Mouse (Mus musculus) stomach, postnatal 0 days (tissue): ENCODE measurements around the gene Krt13. TPM values are rescaled to one million over a fixed set of nuclear protein-coding genes. Genes with fewer than 3 reads are reported as not detected.
A peak's percentile ranks its signal among the peaks of the same experiment; 100 is the strongest.

Experiments
- ATAC-seq: fragments of 200-750 bp; cut with Nextera tagmentation; 2 replicates; pipeline ENCODE4 v1.8.0; 2017; ENCODE audit not compliant: low FRiP score, low TSS enrichment
- DNase-seq: peaks from one replicate; pipeline ENCODE4 v3.0.0-alpha.2; 2016; ENCODE audit warnings: low spot score
- H3K27ac ChIP-seq: fragments of 300-500 bp; sonication (generic); replicated peaks from 2 replicates; pipeline ENCODE4 v1.5.1; 2014; ENCODE audit warnings: mild to moderate bottlenecking, control low read depth
- H3K27me3 ChIP-seq: fragments of 300-500 bp; sonication (generic); 2 replicates; pipeline ENCODE4 v1.6.1; 2014; ENCODE audit warnings: low read length; ENCODE audit not compliant: control insufficient read depth, insufficient read depth
- H3K36me3 ChIP-seq: fragments of 300-500 bp; sonication (generic); 2 replicates; pipeline ENCODE4 v1.6.1; 2014; ENCODE audit warnings: low read length, mixed read lengths; ENCODE audit not compliant: control insufficient read depth, insufficient read depth
- H3K4me1 ChIP-seq: fragments of 300-500 bp; sonication (generic); replicated peaks from 2 replicates; pipeline ENCODE4 v1.6.1; 2014; ENCODE audit warnings: antibody characterized with exemption; ENCODE audit not compliant: control insufficient read depth, insufficient read depth
- H3K4me2 ChIP-seq: fragments of 300-500 bp; sonication (generic); replicated peaks from 2 replicates; pipeline ENCODE4 v1.6.1; 2014; ENCODE audit warnings: low read depth, mild to moderate bottlenecking, control low read depth, moderate library complexity
- H3K4me3 ChIP-seq: fragments of 300-500 bp; sonication (generic); 2 replicates; pipeline ENCODE4 v1.5.1; 2014; ENCODE audit warnings: low read depth, low read length, control low read depth
- H3K9ac ChIP-seq: fragments of 300-500 bp; sonication (generic); 2 replicates; pipeline ENCODE4 v1.6.1; 2014; ENCODE audit warnings: mild to moderate bottlenecking, low read length, control low read depth, mixed read lengths
- H3K9me3 ChIP-seq: fragments of 300-500 bp; sonication (generic); 2 replicates; pipeline ENCODE4 v1.6.1; 2016; ENCODE audit warnings: low read length; ENCODE audit not compliant: control insufficient read depth
- CTCF ChIP-seq: IDR thresholded peaks from 2 replicates; pipeline ENCODE4 v1.5.1; 2016; ENCODE audit warnings: antibody characterized with exemption, low read depth, mild to moderate bottlenecking, moderate library complexity
- EP300 ChIP-seq: optimal IDR thresholded peaks from 2 replicates; pipeline ENCODE3; 2016; ENCODE audit warnings: antibody characterized with exemption
- WGBS: fragments of 180-500 bp; shearing (Covaris S2); extraction: QIAGEN DNeasy Blood & Tissue Kit; methylation state at CpG from one replicate; pipeline ENCODE4 v1.1.7; 2014; 5-methylcytosine and 5-hydroxymethylcytosine counted together
- polyA plus RNA-seq: library from polyadenylated mRNA; unstranded; fragments of >200 nt; fragmentation: Nextera tagmentation; extraction: Ambion mirVana; gene quantifications from 2 replicates; pipeline ENCODE4 v1.2.1, GENCODE M21; 2015

Krt13 gene
- polyA plus RNA-seq, 1 experiment from 2014 or later, result 2,802 TPM

DNA sequence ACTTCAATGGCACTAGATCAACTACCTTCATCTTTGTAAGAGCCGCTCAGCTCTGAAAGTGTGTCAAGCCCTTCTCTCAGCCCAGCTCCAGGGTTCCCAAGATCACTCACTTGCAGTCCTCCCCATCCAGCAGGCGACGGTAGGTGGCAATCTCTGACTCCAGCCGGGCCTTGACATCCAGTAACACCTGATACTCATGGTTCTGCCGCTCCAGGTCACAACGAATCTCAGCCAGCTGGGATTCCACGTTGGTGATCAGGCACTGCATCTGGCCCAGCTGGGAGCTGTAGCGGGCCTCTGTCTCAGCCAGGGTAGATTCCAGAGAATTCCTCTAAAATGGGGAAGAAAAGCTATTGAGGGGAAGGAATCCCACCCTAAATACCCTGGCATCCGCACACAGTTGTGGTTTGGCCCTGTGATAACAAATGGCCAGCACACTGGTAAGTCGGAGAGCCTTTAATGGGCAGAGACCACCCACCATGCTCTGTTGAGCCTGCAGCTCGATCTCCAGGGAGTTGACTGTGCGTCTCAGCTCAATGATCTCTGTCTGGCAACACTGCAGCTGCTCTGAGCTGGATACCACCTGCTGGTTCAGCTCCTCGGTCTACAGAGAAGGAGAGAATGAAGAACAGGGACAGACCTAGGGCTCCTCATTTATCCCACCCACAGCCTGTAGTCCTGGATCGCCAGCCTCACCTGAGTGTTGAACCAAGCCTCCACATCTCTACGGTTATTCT, 18.5 kb downstream of the Krt13 start:
- no peak overlapping the region for H3K4me3 ChIP-seq
- no peak overlapping the region for H3K4me2 ChIP-seq
- TF ChIP-seq EP300 (no peak), CTCF (0 out of 2 replicates have a peak, but pooled peaks have one; percentile 12)
- H3K4me1 ChIP-seq, result 0 out of 2 replicates have a peak, but pooled peaks cover 2% of the 10 kb centered on the region
- H3K36me3 ChIP-seq, result no peaks in the 10 kb centered on the region
- H3K9me3 ChIP-seq, result no peaks in the 10 kb centered on the region
- DNase-seq (no peak), ATAC-seq (no peak)
- WGBS, result 63% methylated on average over 15 of the region's 15 CpGs
- no peak overlapping the region for H3K27ac ChIP-seq
- H3K27me3 ChIP-seq, result no peaks in the 10 kb centered on the region
- H3K9ac ChIP-seq, result no peak overlapping the region

DNA sequence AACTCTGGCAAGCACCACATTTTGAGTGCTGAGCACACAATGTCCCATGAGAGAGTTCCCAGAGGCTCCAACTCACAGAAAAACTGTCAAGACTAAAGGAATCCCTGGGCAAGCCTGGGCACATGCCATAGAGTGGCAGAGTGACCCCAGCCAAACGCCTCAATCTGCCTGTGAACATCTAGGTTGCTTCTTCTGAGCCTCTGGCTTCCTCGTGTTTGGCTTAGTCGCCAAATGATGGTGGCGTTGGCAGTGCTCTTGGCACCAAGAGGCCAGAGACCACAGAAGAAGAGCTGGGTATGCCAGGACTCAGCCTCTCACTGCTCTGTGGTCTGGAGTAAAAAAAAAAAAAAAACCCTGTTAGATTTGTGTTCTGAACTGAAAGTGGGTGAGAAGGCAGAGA, 21.0 kb downstream of the Krt13 start:
- H3K4me3 ChIP-seq, result no peak overlapping the region
- no peak for TF ChIP-seq CTCF
- no peak for TF ChIP-seq EP300
- ATAC-seq (no peak), DNase-seq (no peak)
- 0 out of 2 replicates have a peak, but pooled peaks cover 2% of the 10 kb centered on the region for H3K4me1 ChIP-seq
- no peaks in the 10 kb centered on the region for H3K9me3 ChIP-seq
- WGBS, result 83% methylated on average over 4 of the region's 4 CpGs
- H3K9ac ChIP-seq, result no peak overlapping the region
- no peaks in the 10 kb centered on the region for H3K36me3 ChIP-seq
- H3K4me2 ChIP-seq, result no peak overlapping the region
- no peaks in the 10 kb centered on the region for H3K27me3 ChIP-seq
- H3K27ac ChIP-seq, result peak overlapping the region; percentile 35; the same call in 1 of the 2 replicates

DNA sequence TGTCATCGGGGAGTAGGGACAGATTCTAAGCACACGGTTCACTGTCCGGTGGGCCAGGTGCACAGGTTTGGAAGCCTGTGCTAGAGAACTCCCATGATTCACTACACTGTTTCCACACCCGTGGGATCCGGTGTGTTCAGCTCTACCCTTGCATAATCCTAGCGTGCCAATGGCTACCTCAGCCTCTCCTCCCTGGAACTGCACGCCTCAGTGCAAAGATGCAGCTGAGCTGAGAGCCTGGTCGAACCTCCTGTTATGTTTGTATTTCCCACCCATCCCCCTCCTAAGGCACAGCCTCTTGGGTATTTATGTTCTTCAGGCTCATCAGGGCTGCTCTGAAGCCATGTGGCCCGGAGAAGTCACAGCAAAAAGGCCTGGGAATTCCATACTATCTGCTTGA, 23.5 kb downstream of the Krt13 start:
- Histone ChIP-seq H3K4me3 (no peak overlapping the region), H3K27ac (no peak overlapping the region), H3K27me3 (no peaks in the 10 kb centered on the region), H3K36me3 (no peaks in the 10 kb centered on the region), H3K9ac (no peak overlapping the region), H3K9me3 (no peaks in the 10 kb centered on the region), H3K4me2 (no peak overlapping the region), H3K4me1 (0 out of 2 replicates have a peak, but pooled peaks cover 2% of the 10 kb centered on the region)
- TF ChIP-seq EP300 (no peak), CTCF (no peak)
- WGBS, result 59% methylated on average over 9 of the region's 9 CpGs
- ATAC-seq (no peak), DNase-seq (no peak)

DNA sequence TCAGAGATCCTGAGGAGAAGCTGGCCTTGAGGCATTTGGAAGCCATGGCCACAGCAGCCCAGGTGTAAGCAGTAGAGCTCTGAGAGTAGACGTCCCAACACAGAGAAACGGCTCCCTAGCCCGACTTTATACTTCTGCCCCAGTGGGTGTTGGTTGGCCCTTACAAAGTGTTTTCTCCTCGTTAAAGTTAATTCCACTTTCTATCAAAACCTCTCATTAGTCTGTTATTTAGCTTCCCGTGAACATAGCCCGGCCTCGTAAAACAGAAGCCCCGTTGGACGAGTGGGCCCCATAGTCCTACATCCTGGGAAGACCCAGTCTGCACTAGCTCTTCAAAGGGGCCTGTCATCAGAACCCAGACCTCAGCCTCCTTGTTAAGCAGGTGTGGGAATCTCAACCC, 25.2 kb downstream of the Krt13 start, which contains the start of gene Krt35:
Gene Krt35 (minus strand): TSS at position 101 of the 400 bp plus-strand sequence.
- Histone ChIP-seq H3K9ac (no peak within 1 kb of the TSS), H3K4me1 (0 out of 2 replicates have a peak, but pooled peaks cover 2% of the 10 kb centered on the region), H3K36me3 (no peaks in the 10 kb centered on the region), H3K4me2 (no peak within 1 kb of the TSS), H3K27ac (no peak within 1 kb of the TSS), H3K27me3 (no peaks in the 10 kb centered on the region), H3K9me3 (no peaks in the 10 kb centered on the region), H3K4me3 (no peak within 1 kb of the TSS)
- TF ChIP-seq CTCF (no peak), EP300 (no peak)
- 85% methylated on average over 9 of the region's 9 CpGs for WGBS
- no peak for ATAC-seq
- DNase-seq, result no peak

DNA sequence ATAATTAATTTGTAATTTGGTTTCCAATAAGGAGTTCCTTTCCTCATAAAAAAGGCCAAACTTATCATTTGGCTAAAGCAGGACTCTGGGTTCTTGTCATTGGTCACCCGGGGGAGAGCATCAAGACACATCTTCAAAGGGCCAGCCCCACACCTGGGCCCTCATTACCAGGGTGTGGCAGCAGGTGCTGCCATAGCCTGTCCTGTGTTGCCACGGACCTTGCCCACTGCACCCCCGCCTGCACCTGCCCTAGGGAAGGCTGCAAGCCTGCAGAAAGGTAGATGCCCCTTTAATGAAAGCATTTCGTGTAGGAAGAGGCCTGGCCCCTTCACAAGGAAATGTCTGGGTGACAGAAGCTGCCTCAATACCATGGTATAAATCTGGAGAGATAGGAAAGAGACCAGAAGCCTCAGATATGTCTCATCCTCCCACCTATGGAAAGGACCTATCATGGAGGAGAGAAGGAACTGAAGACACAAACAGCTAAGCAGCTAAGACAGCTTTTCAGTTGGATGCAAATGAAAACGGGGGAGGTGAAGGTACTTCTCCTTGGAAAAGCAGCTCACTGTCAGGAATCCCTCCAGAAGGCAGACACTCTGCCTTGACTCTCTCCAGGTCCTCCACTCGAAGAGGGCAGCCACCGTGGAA, 32.9 kb downstream of the Krt13 start:
- H3K4me3 ChIP-seq, result no peak overlapping the region
- no peaks in the 10 kb centered on the region for H3K4me1 ChIP-seq
- H3K9ac ChIP-seq, result no peak overlapping the region
- TF ChIP-seq CTCF, result no peak
- WGBS, result 62% methylated on average over 7 of the region's 7 CpGs
- no peak overlapping the region for H3K4me2 ChIP-seq
- H3K27me3 ChIP-seq, result no peaks in the 10 kb centered on the region
- H3K27ac ChIP-seq, result no peak overlapping the region
- ATAC-seq (no peak), DNase-seq (no peak)
- no peaks in the 10 kb centered on the region for H3K9me3 ChIP-seq
- H3K36me3 ChIP-seq, result no peaks in the 10 kb centered on the region

DNA sequence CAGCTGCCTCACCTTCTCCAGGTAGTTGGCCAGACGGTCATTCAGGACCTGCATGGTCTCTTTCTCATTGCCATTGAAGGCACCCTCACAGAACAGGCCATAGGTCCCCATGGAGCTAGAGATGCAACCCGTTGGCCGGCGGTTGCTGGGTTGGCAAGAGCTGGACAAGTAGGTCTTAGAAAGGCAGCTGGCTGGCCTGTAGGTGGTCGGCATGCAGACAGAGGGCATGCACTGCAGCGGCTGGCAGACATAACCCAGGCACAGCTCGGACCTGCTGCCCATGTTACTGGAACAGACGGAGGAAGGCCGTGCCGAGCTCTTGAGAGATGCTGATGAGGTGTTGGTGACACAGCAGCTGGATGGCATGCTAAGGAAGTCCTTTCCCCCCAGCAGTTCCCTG, 33.5 kb downstream of the Krt13 start, which contains the start of gene Krt32:
Gene Krt32 (minus strand): TSS at position 366 of the 400 bp plus-strand sequence.
- Histone ChIP-seq H3K27me3 (no peaks in the 10 kb centered on the region), H3K9ac (no peak within 1 kb of the TSS), H3K9me3 (no peaks in the 10 kb centered on the region), H3K27ac (no peak within 1 kb of the TSS), H3K36me3 (no peaks in the 10 kb centered on the region), H3K4me2 (no peak within 1 kb of the TSS), H3K4me1 (no peaks in the 10 kb centered on the region), H3K4me3 (no peak within 1 kb of the TSS)
- no peak for DNase-seq
- TF ChIP-seq EP300 (no peak), CTCF (no peak)
- ATAC-seq, result no peak
- WGBS, result 94% methylated on average over 10 of the region's 10 CpGs
